In the genomic region with DNA sequence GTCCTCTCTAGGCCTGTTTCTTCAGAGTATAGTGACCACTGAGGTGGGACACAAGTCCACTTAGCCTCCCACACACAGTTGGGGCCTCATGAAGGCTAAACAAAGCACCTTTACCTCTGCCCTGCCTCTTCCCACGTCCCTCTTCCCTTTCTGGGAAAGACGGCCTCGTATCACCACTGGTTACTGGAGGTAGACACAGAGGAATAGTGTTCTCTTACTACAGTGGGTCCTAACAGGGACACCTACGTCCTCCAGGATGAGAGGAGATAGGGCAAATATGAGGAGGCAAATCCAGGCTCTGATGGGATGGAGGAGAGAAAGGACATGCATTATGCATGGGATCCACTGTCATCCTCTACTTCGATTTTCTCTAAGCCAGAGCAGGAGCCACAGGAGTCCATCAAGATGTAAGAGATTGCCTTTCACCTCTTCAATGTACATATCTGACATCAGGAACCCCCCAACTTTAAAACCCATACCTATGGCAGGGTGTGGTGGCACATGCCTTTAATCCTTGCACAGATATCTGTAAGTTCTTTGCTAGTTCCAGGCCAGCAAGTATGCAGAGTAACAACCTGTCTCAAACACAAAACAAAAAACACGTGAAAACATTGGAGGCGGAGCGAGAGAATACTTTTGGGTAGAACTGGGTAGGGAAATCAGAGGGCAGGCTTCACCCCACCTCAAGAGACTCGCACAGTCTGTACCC, we compare ENCODE assay signal across 9 mouse cellular contexts. TPM values are rescaled to one million over a fixed set of nuclear protein-coding genes. Genes with fewer than 3 reads are reported as not detected.
DNase-seq lines count a peak whose midpoint lies in the region; ATAC-seq and TF ChIP-seq lines count a peak whose summit lies in the region.
"Had no signal": no experiment of that assay in that cellular context is flagged by ENCODE, and none has a peak within 500 bp of the region (broad histone marks: within the 10 kb centered on the region; RNA-seq: fewer than 3 reads in every experiment).

No protein-coding gene starts in this region.

- no peaks in the 10 kb centered on the region for H3K9me3 ChIP-seq in lung, embryonic 14.5 days (ENCODE audit: low read depth, low read length)
- H3K9me3 ChIP-seq in intestine, postnatal 0 days (ENCODE audit: control insufficient read depth): no peaks in the 10 kb centered on the region
- no peaks in the 10 kb centered on the region for H3K9me3 ChIP-seq in neural tube, embryonic 15.5 days (replicated peaks)

- intact Hi-C loops in left cerebral cortex, postnatal 36 days (cut with DNase I): loop anchor here (2.0 kb wide), 1 partner anchor 15 kb away; a partner anchor contains a TSS

- peaks cover 5% of the 10 kb centered on the region for H3K4me1 ChIP-seq in lung, embryonic 14.5 days (ENCODE audit: insufficient read depth)
- peaks cover 9% of the 10 kb centered on the region; the same call in 1 of the 2 replicates for H3K4me1 ChIP-seq in intestine, postnatal 0 days (replicated peaks; ENCODE audit: control insufficient read depth, insufficient read depth, low read length)
- peaks cover 32% of the 10 kb centered on the region for H3K4me1 ChIP-seq in neural tube, embryonic 15.5 days

- peaks cover 18% of the 10 kb centered on the region for H3K36me3 ChIP-seq in lung, embryonic 14.5 days (ENCODE audit: insufficient read depth)
- H3K36me3 ChIP-seq in intestine, postnatal 0 days (ENCODE audit: control insufficient read depth, insufficient read depth): peaks cover 30% of the 10 kb centered on the region
- H3K36me3 ChIP-seq in neural tube, embryonic 15.5 days: peaks cover 14% of the 10 kb centered on the region; the same call in 1 of the 2 replicates

- 0 out of 2 replicates have a peak, but pooled peaks have one; percentile 2 for ATAC-seq in lung, embryonic 14.5 days (ENCODE audit: insufficient read depth)
- peak; percentile 20 for ATAC-seq in erythroblast, adult 5-6 weeks (replicated peaks; ENCODE audit: low FRiP score, poor library complexity, severe bottlenecking)
- ATAC-seq in intestine, postnatal 0 days: 0 out of 2 replicates have a peak, but pooled peaks have one; percentile 0
- ATAC-seq in neural tube, embryonic 15.5 days (ENCODE audit: low FRiP score): peak; percentile 15; the same call in 1 of the 2 replicates
- no peak for ATAC-seq in monocyte, adult 5-6 weeks (replicated peaks; ENCODE audit: insufficient number of reproducible peaks, low FRiP score, low TSS enrichment, poor library complexity, severe bottlenecking)

- H3K27ac ChIP-seq in lung, embryonic 14.5 days (ENCODE audit: low read depth): peak overlapping the region; percentile 40; the same call in 1 of the 2 replicates
- H3K27ac ChIP-seq in intestine, postnatal 0 days (ENCODE audit: low read depth, low read length): no peak overlapping the region
- peak overlapping the region; percentile 78 for H3K27ac ChIP-seq in neural tube, embryonic 15.5 days (replicated peaks)

- no peak for DNase-seq in lung, embryonic 14.5 days
- no peak for DNase-seq in lung, postnatal 10 days
- DNase-seq in gastrocnemius, adult 18-20 months (ENCODE audit: low spot score): no peak
- DNase-seq in left cerebral cortex, postnatal 36 days (ENCODE audit: low spot score in 2 of 2): no peak

- no peak for TF ChIP-seq CTCF in lung, embryonic 14.5 days (IDR thresholded peaks at IDR 0.05; ENCODE audit: low read depth)
- TF ChIP-seq CTCF in intestine, postnatal 0 days (IDR thresholded peaks at IDR 0.05; ENCODE audit: low read depth): no peak

- WGBS in lung, embryonic 14.5 days: 34% methylated on average over 9 of the region's 9 CpGs
- 42% methylated on average over 9 of the region's 9 CpGs for WGBS in intestine, postnatal 0 days
- 37% methylated on average over 9 of the region's 9 CpGs for WGBS in neural tube, embryonic 15.5 days

- H3K4me2 ChIP-seq in lung, embryonic 14.5 days: peak overlapping the region; percentile 87
- peak overlapping the region; percentile 80 for H3K4me2 ChIP-seq in intestine, postnatal 0 days (replicated peaks; ENCODE audit: low read depth)
- peak overlapping the region; percentile 89 for H3K4me2 ChIP-seq in neural tube, embryonic 15.5 days

- H3K4me3 ChIP-seq in lung, embryonic 14.5 days (ENCODE audit: low read depth, low read length): peak overlapping the region; percentile 89
- H3K4me3 ChIP-seq in intestine, postnatal 0 days (ENCODE audit: low read depth, low read length): peak overlapping the region; percentile 84
- peak overlapping the region; percentile 83 for H3K4me3 ChIP-seq in neural tube, embryonic 15.5 days (replicated peaks)

- H3K9ac ChIP-seq in lung, embryonic 14.5 days: peak overlapping the region; percentile 85
- 0 out of 2 replicates have a peak overlapping the region, but pooled peaks have one; percentile 95 for H3K9ac ChIP-seq in intestine, postnatal 0 days (ENCODE audit: low read depth, low read length)
- peak overlapping the region; percentile 86 for H3K9ac ChIP-seq in neural tube, embryonic 15.5 days (replicated peaks)

- H3K27me3 ChIP-seq in lung, embryonic 14.5 days (ENCODE audit: insufficient read depth, low read length): no peaks in the 10 kb centered on the region
- no peaks in the 10 kb centered on the region for H3K27me3 ChIP-seq in intestine, postnatal 0 days (replicated peaks; ENCODE audit: control insufficient read depth, insufficient read depth, low read length)
- H3K27me3 ChIP-seq in neural tube, embryonic 15.5 days (replicated peaks): no peaks in the 10 kb centered on the region

RNA-seq across cellular contexts. Expression of a gene that starts 0.5 kb away (rescaled TPM):
- 134 and 148 TPM in 2 replicates for polyA plus RNA-seq in lung, embryonic 14.5 days (2014; fragmentation: Nextera tagmentation; extraction: Ambion mirVana)
- total RNA-seq in erythroblast, adult 5-6 weeks (2015; ENCODE audit: low replicate concordance): 55.8 and 69.6 TPM in 2 replicates
- total RNA-seq in erythroblast, adult 5-6 weeks (2017; ENCODE audit: low replicate concordance): 19.1 and 22.6 TPM in 2 replicates
- polyA plus RNA-seq in intestine, postnatal 0 days (2015; fragmentation: Nextera tagmentation; extraction: Ambion mirVana): 237 and 239 TPM in 2 replicates
- polyA plus RNA-seq in neural tube, embryonic 15.5 days (2015; fragmentation: Nextera tagmentation; extraction: Ambion mirVana): 102 and 141 TPM in 2 replicates
- 10 to 100 TPM; 11.9 to 13.4 TPM for total RNA-seq in gastrocnemius, adult 18-20 months (2021)
- total RNA-seq in monocyte, adult 5-6 weeks (2017): 209 to 226 TPM (median 217 TPM) in 3 replicates
- total RNA-seq in left cerebral cortex, postnatal 36 days (2021): 10 to 100 TPM; 75.7 to 81.1 TPM

RNA-seq across cellular contexts. Expression of a gene that starts 4.1 kb away (rescaled TPM):
- 0.09 TPM in 1 of 2 replicates, not detected in the other for polyA plus RNA-seq in lung, embryonic 14.5 days (2014; fragmentation: Nextera tagmentation; extraction: Ambion mirVana)
- total RNA-seq in erythroblast, adult 5-6 weeks (2015; ENCODE audit: low replicate concordance): not detected in 2 replicates
- total RNA-seq in erythroblast, adult 5-6 weeks (2017; ENCODE audit: low replicate concordance): 0.43 TPM in 1 of 2 replicates, not detected in the other
- polyA plus RNA-seq in intestine, postnatal 0 days (2015; fragmentation: Nextera tagmentation; extraction: Ambion mirVana): 0.33 TPM in 2 replicates
- 0.20 and 0.28 TPM in 2 replicates for polyA plus RNA-seq in neural tube, embryonic 15.5 days (2015; fragmentation: Nextera tagmentation; extraction: Ambion mirVana)
- total RNA-seq in gastrocnemius, adult 18-20 months (2021): not detected
- not detected in 3 replicates for total RNA-seq in monocyte, adult 5-6 weeks (2017)
- not detected for total RNA-seq in left cerebral cortex, postnatal 36 days (2021)

RNA-seq across cellular contexts. Expression of a gene that starts 5.5 kb away (rescaled TPM):
- 0.81 and 1.1 TPM in 2 replicates for polyA plus RNA-seq in lung, embryonic 14.5 days (2014; fragmentation: Nextera tagmentation; extraction: Ambion mirVana)
- 22.9 and 36.6 TPM in 2 replicates for total RNA-seq in erythroblast, adult 5-6 weeks (2015; ENCODE audit: low replicate concordance)
- 7.7 and 8.3 TPM in 2 replicates for total RNA-seq in erythroblast, adult 5-6 weeks (2017; ENCODE audit: low replicate concordance)
- polyA plus RNA-seq in intestine, postnatal 0 days (2015; fragmentation: Nextera tagmentation; extraction: Ambion mirVana): 2.7 and 3.4 TPM in 2 replicates
- 1.0 and 52.3 TPM in 2 replicates for polyA plus RNA-seq in neural tube, embryonic 15.5 days (2015; fragmentation: Nextera tagmentation; extraction: Ambion mirVana)
- total RNA-seq in gastrocnemius, adult 18-20 months (2021): not detected
- total RNA-seq in monocyte, adult 5-6 weeks (2017): 133 to 326 TPM (median 178 TPM) in 3 replicates
- 1 to 10 TPM; 1.3 to 1.8 TPM for total RNA-seq in left cerebral cortex, postnatal 36 days (2021)

RNA-seq across cellular contexts. Expression of a gene that starts 8.3 kb away (rescaled TPM):
- not detected in 2 replicates for polyA plus RNA-seq in lung, embryonic 14.5 days (2014; fragmentation: Nextera tagmentation; extraction: Ambion mirVana)
- not detected in 2 replicates for total RNA-seq in erythroblast, adult 5-6 weeks (2015; ENCODE audit: low replicate concordance)
- not detected in 2 replicates for total RNA-seq in erythroblast, adult 5-6 weeks (2017; ENCODE audit: low replicate concordance)
- not detected in 2 replicates for polyA plus RNA-seq in intestine, postnatal 0 days (2015; fragmentation: Nextera tagmentation; extraction: Ambion mirVana)
- polyA plus RNA-seq in neural tube, embryonic 15.5 days (2015; fragmentation: Nextera tagmentation; extraction: Ambion mirVana): not detected in 2 replicates
- not detected for total RNA-seq in gastrocnemius, adult 18-20 months (2021)
- 0.29 to 0.43 TPM in 2 of 3 replicates, not detected in the other for total RNA-seq in monocyte, adult 5-6 weeks (2017)
- not detected for total RNA-seq in left cerebral cortex, postnatal 36 days (2021)
- polyA plus RNA-seq: large intestine, adult 2 months had no signal

RNA-seq across cellular contexts. Expression of a gene that starts 15.2 kb away (rescaled TPM):
- 37.9 and 43.2 TPM in 2 replicates for polyA plus RNA-seq in lung, embryonic 14.5 days (2014; fragmentation: Nextera tagmentation; extraction: Ambion mirVana)
- total RNA-seq in erythroblast, adult 5-6 weeks (2015; ENCODE audit: low replicate concordance): 7.1 and 25.3 TPM in 2 replicates
- 23.9 and 27.2 TPM in 2 replicates for total RNA-seq in erythroblast, adult 5-6 weeks (2017; ENCODE audit: low replicate concordance)
- 33.9 and 35.1 TPM in 2 replicates for polyA plus RNA-seq in intestine, postnatal 0 days (2015; fragmentation: Nextera tagmentation; extraction: Ambion mirVana)
- 54.4 and 56.3 TPM in 2 replicates for polyA plus RNA-seq in neural tube, embryonic 15.5 days (2015; fragmentation: Nextera tagmentation; extraction: Ambion mirVana)
- total RNA-seq in gastrocnemius, adult 18-20 months (2021): 10 to 100 TPM; 24.8 to 25.9 TPM
- 22.8 to 27.8 TPM (median 27.0 TPM) in 3 replicates for total RNA-seq in monocyte, adult 5-6 weeks (2017)
- total RNA-seq in left cerebral cortex, postnatal 36 days (2021): 10 to 100 TPM; 27.8 to 43.1 TPM
